Mouse (Mus musculus): Measurements from ENCODE around the gene Astl. TPM values are rescaled to one million over a fixed set of nuclear protein-coding genes. Genes with fewer than 3 reads are reported as not detected.
"Not testable (repeated sequence)": the region's sequence is repeated elsewhere in the genome, so short reads cannot be mapped to it uniquely, and the experiment has no call there.

Gene Astl
- polyA plus RNA-seq (2015; fragmentation: Nextera tagmentation; extraction: Ambion mirVana) = not detected in 2 replicates

DNA sequence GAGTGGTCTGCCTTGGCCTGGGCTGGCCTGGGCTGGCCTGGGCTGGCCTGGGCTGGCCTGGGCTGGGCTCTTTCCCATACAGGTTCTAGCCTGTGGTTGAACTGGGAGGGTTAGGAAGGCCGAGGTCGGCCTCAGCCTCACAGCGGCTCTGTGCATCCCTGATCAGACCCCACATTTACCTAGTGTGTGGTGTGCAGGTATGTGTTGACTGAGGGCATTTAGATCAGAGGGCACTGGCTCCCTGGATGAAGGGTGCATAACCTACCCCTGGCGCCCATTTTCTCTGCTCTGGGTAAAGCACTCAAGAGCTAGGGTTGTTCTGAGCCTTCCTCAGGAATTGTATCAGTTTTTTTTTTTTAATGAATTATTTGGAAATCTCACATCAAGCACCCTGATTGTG, at the start of gene Astl:
Gene Astl, plus strand, starts transcription at position 224 of the 400 bp plus-strand sequence.
- peak within 1 kb of the TSS; percentile 61 for H3K4me3 ChIP-seq (ENCODE audit: low read depth, low read length)
- H3K4me1 ChIP-seq (ENCODE audit: control insufficient read depth, low read depth, low read length) = peaks cover 12% of the 10 kb centered on the region
- H3K4me2 ChIP-seq (ENCODE audit: low read depth, low read length) = peak within 1 kb of the TSS; percentile 34
- ATAC-seq (ENCODE audit: low read depth) = no peak
- WGBS (ENCODE audit: insufficient replicate concordance) = 47% methylated on average over 4 of the region's 4 CpGs
- H3K27me3 ChIP-seq (ENCODE audit: control insufficient read depth, insufficient read depth, low read depth, low read length) = peaks cover 31% of the 10 kb centered on the region
- H3K36me3 ChIP-seq (ENCODE audit: control insufficient read depth, insufficient read depth) = no peaks in the 10 kb centered on the region
- H3K9me3 ChIP-seq (replicated peaks; ENCODE audit: control insufficient read depth, low read length) = no peaks in the 10 kb centered on the region
- H3K27ac ChIP-seq (ENCODE audit: low read length) = no peak within 1 kb of the TSS
- H3K9ac ChIP-seq (ENCODE audit: low read depth, low read length) = no peak within 1 kb of the TSS

DNA sequence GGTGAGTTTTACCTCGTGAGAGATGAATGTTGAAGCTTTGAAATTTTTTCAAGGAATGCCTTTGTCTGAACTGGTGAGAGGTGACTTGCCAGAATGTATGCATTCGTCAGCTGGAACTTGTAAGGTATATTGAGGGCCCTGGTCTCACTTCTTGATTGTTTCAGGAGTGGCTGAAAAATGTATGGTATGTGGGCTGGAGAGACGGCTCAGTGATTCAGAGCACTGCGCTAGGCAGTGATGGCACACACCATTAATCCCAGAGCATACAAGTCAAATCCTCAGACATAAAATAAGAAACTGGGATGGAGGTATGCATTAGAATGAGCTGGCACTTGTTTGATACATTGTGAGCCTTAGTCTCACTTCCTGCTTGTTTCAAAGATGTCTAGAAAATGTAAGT, 46.2 kb upstream of the Astl start:
- Histone ChIP-seq H3K4me2 (ENCODE audit: low read depth, low read length) (no peak overlapping the region), H3K27me3 (ENCODE audit: control insufficient read depth, insufficient read depth, low read depth, low read length) (no peaks in the 10 kb centered on the region), H3K27ac (ENCODE audit: low read length) (no peak overlapping the region), H3K9me3 (replicated peaks; ENCODE audit: control insufficient read depth, low read length) (no peaks in the 10 kb centered on the region), H3K36me3 (ENCODE audit: control insufficient read depth, insufficient read depth) (peaks cover 36% of the 10 kb centered on the region), H3K4me3 (ENCODE audit: low read depth, low read length) (no peak overlapping the region), H3K4me1 (ENCODE audit: control insufficient read depth, low read depth, low read length) (no peaks in the 10 kb centered on the region), H3K9ac (ENCODE audit: low read depth, low read length) (no peak overlapping the region)
- ATAC-seq (ENCODE audit: low read depth) = no peak
- 82% methylated on average over 4 of the region's 4 CpGs for WGBS (ENCODE audit: insufficient replicate concordance)

DNA sequence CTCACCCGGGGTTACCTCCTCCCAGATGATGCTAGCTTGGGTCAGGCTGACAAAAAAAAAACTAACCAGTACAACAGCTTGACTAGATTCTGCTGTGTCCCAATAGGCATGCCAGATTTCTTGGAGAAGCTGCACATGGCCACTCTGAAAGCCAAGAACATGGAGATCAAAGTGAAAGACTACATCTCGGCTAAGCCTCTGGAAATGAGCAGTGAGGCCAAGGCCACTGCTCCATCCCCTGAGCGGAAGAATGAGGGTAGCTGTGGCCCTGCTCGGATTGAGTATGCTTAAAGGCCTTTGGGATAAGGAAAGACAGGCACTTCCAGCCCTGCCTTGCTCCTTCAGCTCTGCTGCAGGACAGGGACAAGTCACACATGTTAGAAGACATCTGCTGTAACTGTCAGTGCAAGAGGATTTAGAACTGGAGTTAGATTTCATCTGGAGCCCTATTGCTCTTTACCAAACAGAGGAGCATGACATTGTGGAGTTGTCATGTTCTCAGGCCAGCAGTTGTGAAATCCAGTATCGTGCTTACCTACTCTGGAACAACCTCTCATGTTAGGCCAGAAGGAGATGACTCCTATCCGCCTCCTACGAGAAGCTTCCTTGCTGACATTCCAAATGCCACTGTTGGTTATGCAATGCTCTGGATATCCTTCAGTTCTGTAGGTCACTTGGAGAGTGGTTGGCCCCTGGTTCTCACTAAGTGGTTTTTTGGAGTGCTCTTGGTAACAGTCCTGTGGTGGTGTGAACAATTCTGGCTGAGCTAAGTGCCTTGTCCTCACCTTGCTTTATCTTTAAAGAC, 41.2 kb upstream of the Astl start:
- peaks cover 47% of the 10 kb centered on the region for H3K36me3 ChIP-seq (ENCODE audit: control insufficient read depth, insufficient read depth)
- no peak overlapping the region for H3K4me3 ChIP-seq (ENCODE audit: low read depth, low read length)
- no peaks in the 10 kb centered on the region for H3K9me3 ChIP-seq (replicated peaks; ENCODE audit: control insufficient read depth, low read length)
- no peak for ATAC-seq (ENCODE audit: low read depth)
- no peaks in the 10 kb centered on the region for H3K27me3 ChIP-seq (ENCODE audit: control insufficient read depth, insufficient read depth, low read depth, low read length)
- no peak overlapping the region for H3K4me2 ChIP-seq (ENCODE audit: low read depth, low read length)
- H3K9ac ChIP-seq (ENCODE audit: low read depth, low read length) = no peak overlapping the region
- H3K4me1 ChIP-seq (ENCODE audit: control insufficient read depth, low read depth, low read length) = no peaks in the 10 kb centered on the region
- WGBS (ENCODE audit: insufficient replicate concordance) = 86% methylated on average over 7 of the region's 7 CpGs
- H3K27ac ChIP-seq (ENCODE audit: low read length) = no peak overlapping the region

DNA sequence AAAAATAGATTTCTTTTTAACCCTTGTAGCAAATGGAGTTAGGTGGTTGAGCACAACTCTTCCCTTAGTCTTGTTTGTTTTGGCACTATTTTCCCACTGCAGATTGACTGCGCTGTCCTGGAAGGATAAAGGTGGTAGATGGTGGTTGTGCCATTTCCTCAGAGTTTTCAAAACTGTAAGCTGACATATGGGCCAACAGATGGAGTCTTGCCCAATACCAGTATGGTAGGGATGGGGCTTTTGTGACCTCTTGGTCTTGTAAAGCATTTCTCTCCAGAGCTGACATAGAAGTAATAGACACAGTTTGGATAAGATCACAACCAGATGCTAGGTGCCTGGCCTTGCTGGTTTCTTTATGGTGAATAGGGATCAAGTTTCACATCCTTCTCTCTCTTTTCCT, 40.4 kb upstream of the Astl start:
- Histone ChIP-seq H3K4me2 (ENCODE audit: low read depth, low read length) (no peak overlapping the region), H3K9ac (ENCODE audit: low read depth, low read length) (no peak overlapping the region), H3K36me3 (ENCODE audit: control insufficient read depth, insufficient read depth) (peaks cover 42% of the 10 kb centered on the region), H3K27ac (ENCODE audit: low read length) (no peak overlapping the region), H3K9me3 (replicated peaks; ENCODE audit: control insufficient read depth, low read length) (no peaks in the 10 kb centered on the region), H3K4me3 (ENCODE audit: low read depth, low read length) (no peak overlapping the region), H3K27me3 (ENCODE audit: control insufficient read depth, insufficient read depth, low read depth, low read length) (no peaks in the 10 kb centered on the region), H3K4me1 (ENCODE audit: control insufficient read depth, low read depth, low read length) (no peaks in the 10 kb centered on the region)
- ATAC-seq (ENCODE audit: low read depth) = no peak
- 86% methylated on average over 1 of the region's 1 CpGs for WGBS (ENCODE audit: insufficient replicate concordance)

DNA sequence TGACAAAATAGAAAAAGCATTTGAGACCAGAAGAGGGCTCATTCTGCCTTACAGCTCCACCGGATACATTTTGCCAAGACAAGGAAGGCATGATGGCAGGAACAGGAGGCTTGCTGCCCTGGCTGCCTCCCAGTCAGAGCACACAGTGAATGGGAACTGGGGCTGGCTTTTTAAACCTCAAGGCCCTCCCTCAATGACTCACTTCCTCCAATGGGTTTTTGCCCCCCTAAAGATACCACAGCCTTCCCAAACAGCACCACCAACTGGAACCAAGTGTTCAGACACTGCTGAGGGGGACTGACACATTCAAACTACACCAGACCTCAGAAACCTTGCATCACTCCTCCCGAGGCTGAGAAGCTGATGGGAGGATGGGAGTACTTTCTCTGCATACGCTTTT, 37.7 kb upstream of the Astl start:
- no peak for ATAC-seq (ENCODE audit: low read depth)
- H3K9me3 ChIP-seq (replicated peaks; ENCODE audit: control insufficient read depth, low read length) = no peaks in the 10 kb centered on the region
- H3K4me3 ChIP-seq (ENCODE audit: low read depth, low read length) = no peak overlapping the region
- no peak overlapping the region for H3K9ac ChIP-seq (ENCODE audit: low read depth, low read length)
- H3K36me3 ChIP-seq (ENCODE audit: control insufficient read depth, insufficient read depth) = peaks cover 34% of the 10 kb centered on the region
- no peaks in the 10 kb centered on the region for H3K27me3 ChIP-seq (ENCODE audit: control insufficient read depth, insufficient read depth, low read depth, low read length)
- H3K4me1 ChIP-seq (ENCODE audit: control insufficient read depth, low read depth, low read length) = no peaks in the 10 kb centered on the region
- H3K27ac ChIP-seq (ENCODE audit: low read length) = no peak overlapping the region
- no peak overlapping the region for H3K4me2 ChIP-seq (ENCODE audit: low read depth, low read length)
- 71% methylated on average over 3 of the region's 3 CpGs for WGBS (ENCODE audit: insufficient replicate concordance)

DNA sequence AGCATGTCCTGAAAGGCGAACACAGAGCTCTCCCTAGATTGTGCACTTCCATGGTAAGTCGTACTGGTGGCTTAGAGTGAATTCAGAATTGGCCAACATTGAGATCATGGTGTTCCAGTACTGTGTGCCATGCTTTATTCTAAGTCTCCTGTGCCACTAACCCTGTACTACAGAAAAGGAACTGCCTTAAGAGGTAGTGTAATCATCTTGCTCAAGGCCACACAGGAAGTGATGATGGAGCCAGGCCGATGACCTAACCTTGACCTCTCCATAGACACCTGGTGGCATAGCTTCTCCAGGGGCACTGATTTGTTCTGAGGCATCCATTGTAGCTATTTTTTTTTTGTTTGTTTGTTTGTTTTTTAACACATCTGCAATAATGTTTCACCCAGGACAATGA, 36.6 kb upstream of the Astl start:
- no peak overlapping the region for H3K4me3 ChIP-seq (ENCODE audit: low read depth, low read length)
- H3K9ac ChIP-seq (ENCODE audit: low read depth, low read length) = no peak overlapping the region
- H3K4me2 ChIP-seq (ENCODE audit: low read depth, low read length) = no peak overlapping the region
- no peak for ATAC-seq (ENCODE audit: low read depth)
- no peaks in the 10 kb centered on the region for H3K4me1 ChIP-seq (ENCODE audit: control insufficient read depth, low read depth, low read length)
- 87% methylated on average over 3 of the region's 3 CpGs for WGBS (ENCODE audit: insufficient replicate concordance)
- H3K27ac ChIP-seq (ENCODE audit: low read length) = no peak overlapping the region
- peaks cover 33% of the 10 kb centered on the region for H3K36me3 ChIP-seq (ENCODE audit: control insufficient read depth, insufficient read depth)
- no peaks in the 10 kb centered on the region for H3K27me3 ChIP-seq (ENCODE audit: control insufficient read depth, insufficient read depth, low read depth, low read length)
- H3K9me3 ChIP-seq (replicated peaks; ENCODE audit: control insufficient read depth, low read length) = no peaks in the 10 kb centered on the region

DNA sequence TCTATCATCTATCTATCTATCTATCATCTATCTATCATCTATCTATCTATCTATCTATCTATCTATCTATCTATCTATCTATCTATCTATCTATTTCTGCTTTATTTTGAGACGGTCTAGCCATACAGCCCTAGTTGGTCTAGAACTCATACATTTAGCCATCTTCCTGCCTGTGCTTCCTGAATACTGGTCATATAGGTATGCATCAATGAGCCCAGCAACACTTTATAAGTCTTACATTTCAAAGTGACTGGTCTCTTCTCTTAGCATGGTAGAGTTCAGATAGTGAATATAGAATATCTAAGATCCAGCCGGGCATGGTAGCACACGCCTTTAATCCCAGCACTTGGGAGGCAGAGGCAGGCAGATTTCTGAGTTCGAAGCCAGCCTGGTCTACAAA, 34.2 kb upstream of the Astl start:
- ATAC-seq (ENCODE audit: low read depth); H3K9me3 ChIP-seq (replicated peaks; ENCODE audit: control insufficient read depth, low read length); H3K4me2 ChIP-seq (ENCODE audit: low read depth, low read length); H3K4me1 ChIP-seq (ENCODE audit: control insufficient read depth, low read depth, low read length); H3K9ac ChIP-seq (ENCODE audit: low read depth, low read length); H3K27ac ChIP-seq (ENCODE audit: low read length); H3K4me3 ChIP-seq (ENCODE audit: low read depth, low read length); H3K27me3 ChIP-seq (ENCODE audit: control insufficient read depth, insufficient read depth, low read depth, low read length): not testable (repeated sequence)
- H3K36me3 ChIP-seq (ENCODE audit: control insufficient read depth, insufficient read depth) = peaks cover 11% of the 10 kb centered on the region
- WGBS (ENCODE audit: insufficient replicate concordance) = 71% methylated on average over 4 of the region's 4 CpGs

DNA sequence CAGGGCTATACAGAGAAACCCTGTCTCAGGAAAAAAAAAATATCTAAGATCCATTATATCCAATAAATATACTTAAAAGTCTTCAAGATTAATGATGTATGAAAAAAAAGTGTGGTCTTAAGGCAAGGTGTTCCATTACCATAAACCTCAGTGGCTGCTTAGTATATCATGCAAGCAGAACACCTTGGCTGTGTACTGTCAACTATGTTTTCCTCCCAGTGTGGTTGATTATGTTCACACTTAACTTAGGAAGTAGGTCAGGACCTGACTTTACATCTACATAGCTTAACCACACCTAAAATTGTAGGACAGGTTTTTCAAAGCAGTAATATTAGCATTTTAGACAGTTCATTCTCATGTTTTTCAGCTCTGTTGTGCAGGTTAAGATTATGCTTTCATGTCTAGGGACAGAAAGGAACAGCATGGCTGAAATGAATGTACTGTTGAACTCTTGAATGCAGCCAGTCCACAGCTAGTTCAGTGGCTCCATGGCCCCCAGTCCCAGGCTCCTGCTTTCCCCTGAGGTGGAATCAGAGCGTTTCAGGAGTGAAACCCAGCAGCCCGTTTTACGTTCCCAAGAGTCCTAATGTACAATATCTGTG, 33.7 kb upstream of the Astl start:
- Histone ChIP-seq H3K27ac (ENCODE audit: low read length) (no peak overlapping the region), H3K9me3 (replicated peaks; ENCODE audit: control insufficient read depth, low read length) (no peaks in the 10 kb centered on the region), H3K4me2 (ENCODE audit: low read depth, low read length) (no peak overlapping the region), H3K4me3 (ENCODE audit: low read depth, low read length) (no peak overlapping the region), H3K27me3 (ENCODE audit: control insufficient read depth, insufficient read depth, low read depth, low read length) (no peaks in the 10 kb centered on the region), H3K36me3 (ENCODE audit: control insufficient read depth, insufficient read depth) (peaks cover 11% of the 10 kb centered on the region), H3K9ac (ENCODE audit: low read depth, low read length) (no peak overlapping the region), H3K4me1 (ENCODE audit: control insufficient read depth, low read depth, low read length) (no peaks in the 10 kb centered on the region)
- ATAC-seq (ENCODE audit: low read depth) = no peak
- 72% methylated on average over 3 of the region's 3 CpGs for WGBS (ENCODE audit: insufficient replicate concordance)

DNA sequence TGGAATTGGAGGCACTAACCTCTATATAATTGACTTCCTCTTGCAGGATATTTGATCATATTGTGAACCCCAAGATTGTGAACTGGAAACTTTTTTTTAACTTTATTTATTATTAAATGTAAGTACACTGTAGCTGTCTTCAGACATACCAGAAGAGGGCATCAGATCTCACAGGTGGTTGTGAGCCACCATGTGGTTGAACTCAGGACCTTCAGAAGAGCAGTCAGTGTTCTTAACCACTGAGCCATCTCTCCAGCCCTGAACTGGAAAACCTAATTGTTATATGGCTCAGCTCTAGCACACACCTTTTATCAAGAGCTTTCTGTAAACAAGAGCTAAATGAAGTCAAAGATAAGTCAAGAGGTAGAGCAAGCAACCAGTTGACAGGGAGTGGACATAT, 32.3 kb upstream of the Astl start:
- no peaks in the 10 kb centered on the region for H3K36me3 ChIP-seq (ENCODE audit: control insufficient read depth, insufficient read depth)
- H3K4me2 ChIP-seq (ENCODE audit: low read depth, low read length) = no peak overlapping the region
- ATAC-seq (ENCODE audit: low read depth) = no peak
- no peaks in the 10 kb centered on the region for H3K27me3 ChIP-seq (ENCODE audit: control insufficient read depth, insufficient read depth, low read depth, low read length)
- H3K9me3 ChIP-seq (replicated peaks; ENCODE audit: control insufficient read depth, low read length) = no peaks in the 10 kb centered on the region
- no peak overlapping the region for H3K27ac ChIP-seq (ENCODE audit: low read length)
- no peak overlapping the region for H3K9ac ChIP-seq (ENCODE audit: low read depth, low read length)
- H3K4me3 ChIP-seq (ENCODE audit: low read depth, low read length) = no peak overlapping the region
- no peaks in the 10 kb centered on the region for H3K4me1 ChIP-seq (ENCODE audit: control insufficient read depth, low read depth, low read length)
